Mouse (Mus musculus) midbrain, embryonic 12.5 days (tissue): Measurements from ENCODE around the gene Fam98b. TPM values are rescaled to one million over a fixed set of nuclear protein-coding genes. Genes with fewer than 3 reads are reported as not detected.

Experiments
- ATAC-seq: fragments of 200-750 bp; cut with Nextera tagmentation; 2 replicates; pipeline ENCODE4 v1.8.0; 2017; ENCODE audit warnings: low read depth, moderate TSS enrichment, moderate library complexity; ENCODE audit not compliant: low FRiP score
- H3K27ac ChIP-seq: fragments of 300-500 bp; sonication (generic); replicated peaks from 2 replicates; pipeline ENCODE4 v1.5.1; 2016; ENCODE audit warnings: mild to moderate bottlenecking
- H3K27me3 ChIP-seq: fragments of 300-500 bp; sonication (generic); 2 replicates; pipeline ENCODE4 v1.6.1; 2016; ENCODE audit warnings: mild to moderate bottlenecking
- H3K36me3 ChIP-seq: fragments of 300-500 bp; sonication (generic); 2 replicates; pipeline ENCODE4 v1.6.1; 2016
- H3K4me1 ChIP-seq: fragments of 300-500 bp; sonication (generic); 2 replicates; pipeline ENCODE4 v1.6.1; 2016
- H3K4me2 ChIP-seq: fragments of 300-500 bp; sonication (generic); replicated peaks from 2 replicates; pipeline ENCODE4 v1.6.1; 2016; ENCODE audit warnings: mild to moderate bottlenecking, moderate library complexity
- H3K4me3 ChIP-seq: fragments of 300-500 bp; sonication (generic); 2 replicates; pipeline ENCODE4 v1.5.1; 2016; ENCODE audit warnings: mild to moderate bottlenecking
- H3K9ac ChIP-seq: fragments of 300-500 bp; sonication (generic); replicated peaks from 2 replicates; pipeline ENCODE4 v1.6.1; 2016; ENCODE audit warnings: mild to moderate bottlenecking, moderate library complexity
- H3K9me3 ChIP-seq: fragments of 300-500 bp; sonication (generic); 2 replicates; pipeline ENCODE4 v1.6.1; 2016; ENCODE audit warnings: mild to moderate bottlenecking
- WGBS: fragments of 180-500 bp; shearing (Covaris S2); methylation state at CpG from one replicate; pipeline ENCODE4 v1.1.7; 2016; 5-methylcytosine and 5-hydroxymethylcytosine counted together
- polyA plus RNA-seq: library from polyadenylated mRNA; unstranded; fragments of >200 nt; fragmentation: Nextera tagmentation; extraction: Ambion mirVana; gene quantifications from 2 replicates; pipeline ENCODE4 v1.2.1, GENCODE M21; 2016

The Fam98b gene
- polyA plus RNA-seq, 1 experiment from 2014 or later = 19.6 TPM

DNA sequence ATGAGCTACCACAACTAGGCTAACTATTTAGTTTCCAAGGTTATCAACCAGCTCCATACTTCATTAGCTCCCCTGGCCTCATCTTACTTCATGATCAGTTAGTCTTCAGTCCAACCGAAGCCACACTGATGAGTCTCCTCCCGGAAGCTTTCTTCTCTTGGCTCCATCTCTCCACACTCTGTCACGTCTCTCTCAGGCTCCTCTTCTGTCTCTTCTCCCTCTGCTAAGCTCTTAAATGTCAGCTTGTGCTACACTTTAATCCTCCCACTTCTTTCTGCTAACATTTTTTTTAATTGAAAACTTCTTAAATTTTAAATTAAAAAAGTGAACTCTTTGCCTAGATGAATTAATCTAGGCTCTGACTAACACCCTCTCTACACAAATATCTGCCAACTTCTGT, 58.4 kb downstream of the Fam98b start:
- WGBS = 93% methylated on average over 3 of the region's 3 CpGs

DNA sequence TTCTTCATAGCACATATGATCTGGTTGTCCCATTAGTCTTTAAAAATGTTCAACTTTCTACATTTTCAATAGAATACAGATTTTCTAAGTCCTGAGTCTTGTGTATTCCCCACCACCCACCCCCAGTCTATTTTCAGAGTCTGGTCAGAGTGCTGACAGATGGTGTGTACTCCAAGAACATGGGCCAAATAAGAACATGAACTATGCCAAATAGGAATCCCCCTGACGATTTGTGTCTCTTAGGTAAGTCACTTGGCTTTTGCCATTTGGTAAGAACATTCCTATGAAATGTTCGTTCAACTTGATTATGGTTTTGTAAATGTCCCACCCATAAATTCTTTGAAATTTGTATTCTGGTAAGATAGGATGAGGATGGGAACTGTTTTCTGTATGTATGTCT, 59.5 kb downstream of the Fam98b start:
- no peaks in the 10 kb centered on the region for H3K27me3 ChIP-seq
- 88% methylated on average over 2 of the region's 2 CpGs for WGBS
- no peak overlapping the region for H3K4me2 ChIP-seq
- H3K9me3 ChIP-seq = no peaks in the 10 kb centered on the region
- no peak for ATAC-seq
- H3K4me1 ChIP-seq = peaks cover 7% of the 10 kb centered on the region
- H3K36me3 ChIP-seq = no peaks in the 10 kb centered on the region
- H3K4me3 ChIP-seq = no peak overlapping the region
- H3K9ac ChIP-seq = no peak overlapping the region
- no peak overlapping the region for H3K27ac ChIP-seq

More for the DNA sequence above, 58.4 kb downstream of the Fam98b start:
- Histone ChIP-seq H3K4me2 (no peak overlapping the region), H3K4me1 (peaks cover 7% of the 10 kb centered on the region), H3K27me3 (no peaks in the 10 kb centered on the region), H3K9ac (no peak overlapping the region), H3K4me3 (no peak overlapping the region), H3K9me3 (no peaks in the 10 kb centered on the region), H3K27ac (no peak overlapping the region), H3K36me3 (no peaks in the 10 kb centered on the region)
- no peak for ATAC-seq

- Histone ChIP-seq H3K36me3 (no peaks in the 10 kb centered on the region), H3K27me3 (no peaks in the 10 kb centered on the region), H3K4me1 (peaks cover 7% of the 10 kb centered on the region), H3K9ac (no peak overlapping the region), H3K4me2 (no peak overlapping the region), H3K27ac (no peak overlapping the region), H3K9me3 (0 out of 2 replicates have a peak, but pooled peaks cover 2% of the 10 kb centered on the region), H3K4me3 (no peak overlapping the region)
- 76% methylated on average over 1 of the region's 1 CpGs for WGBS
- no peak for ATAC-seq
Observed at GRCm38 (mm10) chr2:117311349-117311748, 61.8 kb downstream of the Fam98b start.

- no peak overlapping the region for H3K9ac ChIP-seq
- H3K36me3 ChIP-seq = no peaks in the 10 kb centered on the region
- H3K9me3 ChIP-seq = 0 out of 2 replicates have a peak, but pooled peaks cover 4% of the 10 kb centered on the region
- ATAC-seq = no peak
- WGBS = 65% methylated on average over 2 of the region's 2 CpGs
- H3K4me2 ChIP-seq = peak overlapping the region; percentile 33
- peaks cover 7% of the 10 kb centered on the region for H3K4me1 ChIP-seq
- no peaks in the 10 kb centered on the region for H3K27me3 ChIP-seq
- no peak overlapping the region for H3K27ac ChIP-seq
- no peak overlapping the region for H3K4me3 ChIP-seq
Observed at GRCm38 (mm10) chr2:117312030-117312429, 62.5 kb downstream of the Fam98b start.

GRCm38 (mm10) chr2:117312441-117312895, 62.9 kb downstream of the Fam98b start:
- H3K4me2 ChIP-seq = peak overlapping the region; percentile 33
- H3K4me3 ChIP-seq = 0 out of 2 replicates have a peak overlapping the region, but pooled peaks have one; percentile 1
- H3K9ac ChIP-seq = no peak overlapping the region
- H3K27ac ChIP-seq = no peak overlapping the region
- H3K27me3 ChIP-seq = no peaks in the 10 kb centered on the region
- H3K9me3 ChIP-seq = 0 out of 2 replicates have a peak, but pooled peaks cover 4% of the 10 kb centered on the region
- WGBS = 42% methylated on average over 7 of the region's 7 CpGs
- H3K36me3 ChIP-seq = no peaks in the 10 kb centered on the region
- H3K4me1 ChIP-seq = peaks cover 7% of the 10 kb centered on the region
- peak; percentile 63; the same call in 1 of the 2 replicates for ATAC-seq

DNA sequence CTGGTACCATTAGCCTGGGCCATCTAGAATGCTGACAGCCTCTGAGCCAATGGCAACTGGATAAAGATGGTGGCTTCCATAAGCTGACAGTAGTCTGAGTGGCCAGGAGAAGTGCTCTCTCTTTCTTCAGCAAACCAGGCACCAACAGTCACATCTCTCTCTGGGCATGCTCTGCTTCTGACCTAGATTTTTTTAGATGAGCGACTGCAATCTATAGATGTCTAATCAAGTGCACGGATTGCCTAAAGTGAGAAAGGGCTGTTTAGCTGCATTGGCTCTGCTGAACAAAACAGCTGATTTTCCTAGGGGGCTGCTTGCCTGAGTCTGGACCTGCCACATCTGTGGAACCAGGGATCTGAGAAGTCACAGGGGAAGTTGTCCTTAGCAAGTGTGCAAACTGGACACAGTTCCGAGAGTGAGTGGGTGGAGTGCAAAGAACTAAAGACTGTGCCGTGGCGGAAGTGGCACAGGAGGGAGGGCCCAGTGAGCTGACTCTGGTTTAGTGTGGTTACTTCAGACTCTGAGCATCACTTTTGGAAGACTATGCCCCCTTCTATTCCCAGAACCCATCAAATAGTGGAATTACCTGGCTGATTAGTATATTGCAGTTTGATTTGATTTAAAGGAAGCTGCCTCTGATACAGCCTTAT, 64.2 kb downstream of the Fam98b start:
- WGBS = 83% methylated on average over 5 of the region's 5 CpGs
- no peak overlapping the region for H3K4me3 ChIP-seq
- no peak for ATAC-seq

DNA sequence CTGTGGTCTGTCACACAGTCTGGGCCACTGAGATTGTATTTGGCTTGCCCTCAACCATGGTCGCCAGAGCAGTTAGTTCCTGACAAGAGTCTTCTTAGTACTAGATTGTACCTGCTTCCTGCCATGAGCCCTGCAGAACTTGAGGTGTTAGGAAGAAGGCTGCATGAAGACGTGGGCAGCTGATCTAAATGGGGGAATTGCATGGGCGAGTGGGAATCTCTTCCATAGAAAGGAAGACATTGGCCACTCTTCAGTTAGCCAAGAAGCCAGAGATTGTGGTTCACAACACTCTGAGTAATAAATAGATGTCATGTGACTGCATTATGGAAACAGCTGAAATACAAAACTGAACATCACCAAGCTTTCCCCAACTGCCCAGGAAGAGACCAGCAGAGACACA, 69.5 kb downstream of the Fam98b start:
- Histone ChIP-seq H3K4me1 (no peaks in the 10 kb centered on the region), H3K4me3 (no peak overlapping the region), H3K27me3 (no peaks in the 10 kb centered on the region), H3K9ac (no peak overlapping the region), H3K9me3 (0 out of 2 replicates have a peak, but pooled peaks cover 4% of the 10 kb centered on the region), H3K36me3 (no peaks in the 10 kb centered on the region), H3K27ac (no peak overlapping the region), H3K4me2 (no peak overlapping the region)
- ATAC-seq = no peak
- WGBS = 82% methylated on average over 3 of the region's 3 CpGs

More for the DNA sequence above, 64.2 kb downstream of the Fam98b start:
- peaks cover 7% of the 10 kb centered on the region for H3K4me1 ChIP-seq
- H3K36me3 ChIP-seq = no peaks in the 10 kb centered on the region
- no peak overlapping the region for H3K9ac ChIP-seq
- 0 out of 2 replicates have a peak, but pooled peaks cover 4% of the 10 kb centered on the region for H3K9me3 ChIP-seq
- H3K4me2 ChIP-seq = no peak overlapping the region
- no peak overlapping the region for H3K27ac ChIP-seq
- H3K27me3 ChIP-seq = no peaks in the 10 kb centered on the region

Other genes starting within 250 kb of the Fam98b start
- gene Spred1, start 128.4 kb upstream of the Fam98b start, polyA plus RNA-seq = 17.8 and 21.7 TPM in 2 replicates
- 1.5 and 1.6 TPM in 2 replicates for gene Rasgrp1, start 93.3 kb downstream of the Fam98b start, polyA plus RNA-seq